Mouse (Mus musculus) midbrain, embryonic 13.5 days (tissue): Measurements from ENCODE around the gene Stac2. TPM values are rescaled to one million over a fixed set of nuclear protein-coding genes. Genes with fewer than 3 reads are reported as not detected.

Source experiments
- ATAC-seq: fragments of 200-750 bp; cut with Nextera tagmentation; 2 replicates; pipeline ENCODE4 v1.8.0; 2017; ENCODE audit warnings: mild to moderate bottlenecking, moderate TSS enrichment, moderate library complexity
- H3K27ac ChIP-seq: fragments of 300-500 bp; sonication (generic); 2 replicates; pipeline ENCODE4 v1.5.1; 2015; ENCODE audit warnings: inconsistent platforms, mild to moderate bottlenecking, moderate library complexity
- H3K27me3 ChIP-seq: fragments of 300-500 bp; sonication (generic); 2 replicates; pipeline ENCODE4 v1.6.1; 2015; ENCODE audit warnings: mild to moderate bottlenecking, inconsistent platforms
- H3K36me3 ChIP-seq: fragments of 300-500 bp; sonication (generic); 2 replicates; pipeline ENCODE4 v1.6.1; 2015; ENCODE audit warnings: mild to moderate bottlenecking, inconsistent platforms
- H3K4me1 ChIP-seq: fragments of 300-500 bp; sonication (generic); replicated peaks from 2 replicates; pipeline ENCODE4 v1.6.1; 2015; ENCODE audit warnings: inconsistent platforms
- H3K4me2 ChIP-seq: fragments of 300-500 bp; sonication (generic); replicated peaks from 2 replicates; pipeline ENCODE4 v1.6.1; 2015; ENCODE audit warnings: moderate library complexity, mild to moderate bottlenecking, inconsistent platforms
- H3K4me3 ChIP-seq: fragments of 300-500 bp; sonication (generic); replicated peaks from 2 replicates; pipeline ENCODE4 v1.5.1; 2015; ENCODE audit warnings: mild to moderate bottlenecking, inconsistent platforms
- H3K9ac ChIP-seq: fragments of 300-500 bp; sonication (generic); replicated peaks from 2 replicates; pipeline ENCODE4 v1.6.1; 2015; ENCODE audit warnings: mild to moderate bottlenecking, inconsistent platforms
- H3K9me3 ChIP-seq: fragments of 300-500 bp; sonication (generic); 2 replicates; pipeline ENCODE4 v1.6.1; 2016; ENCODE audit warnings: mild to moderate bottlenecking, inconsistent platforms
- WGBS: fragments of 180-500 bp; shearing (Covaris S2); methylation state at CpG from one replicate; pipeline ENCODE4 v1.1.7; 2015; 5-methylcytosine and 5-hydroxymethylcytosine counted together
- polyA plus RNA-seq: library from polyadenylated mRNA; unstranded; fragments of >200 nt; fragmentation: Nextera tagmentation; extraction: Ambion mirVana; gene quantifications from 2 replicates; pipeline ENCODE4 v1.2.1, GENCODE M21; 2015

Gene Stac2
- polyA plus RNA-seq, 1 experiment from 2014 or later, result 1.7 TPM

DNA sequence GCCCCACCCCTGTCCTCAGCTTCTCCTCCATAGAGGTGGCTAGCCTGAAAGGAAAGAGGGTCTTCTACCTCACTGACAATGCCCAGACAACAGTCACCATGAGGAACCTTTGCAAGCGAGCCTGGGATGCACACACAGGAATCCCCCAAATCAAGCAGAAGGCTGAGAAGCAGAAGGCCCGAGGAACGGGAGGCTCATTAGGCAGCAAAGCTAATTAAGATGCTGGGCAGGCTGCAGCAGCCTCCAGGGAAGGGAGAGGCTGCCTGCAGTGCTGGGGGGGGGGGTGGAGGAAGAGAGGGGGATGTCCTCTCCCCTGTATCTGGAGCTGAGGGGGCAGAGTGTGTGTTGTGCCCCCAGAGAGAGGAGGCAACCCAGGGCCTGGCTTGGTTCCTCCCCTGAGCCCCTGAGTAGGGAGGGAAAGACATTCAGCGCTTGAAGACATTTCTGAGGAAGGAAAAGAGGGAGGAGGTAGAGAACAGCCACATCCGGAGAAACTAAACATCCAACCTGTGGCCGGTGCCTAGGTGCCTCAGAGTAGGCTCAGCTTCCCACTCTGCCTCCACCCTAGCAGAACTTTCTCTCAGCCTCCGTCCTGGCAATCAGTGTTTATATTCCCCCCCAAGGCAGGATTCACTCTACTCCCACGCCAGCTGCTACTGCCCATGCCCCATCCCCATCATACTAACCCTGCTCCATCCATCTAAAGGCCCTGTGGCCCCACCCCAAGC lies 33.2 kb downstream of the Stac2 start:
- Histone ChIP-seq H3K27ac (peak overlapping the region; percentile 87), H3K27me3 (no peaks in the 10 kb centered on the region), H3K4me3 (peak overlapping the region; percentile 83), H3K4me2 (peak overlapping the region; percentile 86), H3K4me1 (peaks cover 50% of the 10 kb centered on the region), H3K36me3 (peaks cover 33% of the 10 kb centered on the region), H3K9me3 (no peaks in the 10 kb centered on the region), H3K9ac (peak overlapping the region; percentile 94)
- 27% methylated on average over 8 of the region's 8 CpGs for WGBS
- 0 out of 2 replicates have a peak, but pooled peaks have one; percentile 5 for ATAC-seq

GRCm38 (mm10) chr11:98018858-98019641 lies 34.2 kb downstream of the Stac2 start:
- Histone ChIP-seq H3K27ac (peak overlapping the region; percentile 87), H3K4me2 (peak overlapping the region; percentile 86), H3K4me1 (peaks cover 50% of the 10 kb centered on the region), H3K9ac (peak overlapping the region; percentile 94), H3K36me3 (peaks cover 43% of the 10 kb centered on the region), H3K9me3 (no peaks in the 10 kb centered on the region), H3K4me3 (peak overlapping the region; percentile 83), H3K27me3 (no peaks in the 10 kb centered on the region)
- no peak for ATAC-seq
- WGBS, result 21% methylated on average over 10 of the region's 10 CpGs

- ATAC-seq, result no peak
- no peak overlapping the region for H3K4me2 ChIP-seq
- H3K9ac ChIP-seq, result peak overlapping the region; percentile 17; the same call in 1 of the 2 replicates
- H3K4me1 ChIP-seq, result peaks cover 45% of the 10 kb centered on the region
- H3K4me3 ChIP-seq, result no peak overlapping the region
- H3K27ac ChIP-seq, result peak overlapping the region; percentile 87; the same call in 1 of the 2 replicates
- peaks cover 50% of the 10 kb centered on the region for H3K36me3 ChIP-seq
- 66% methylated on average over 6 of the region's 6 CpGs for WGBS
- H3K27me3 ChIP-seq, result no peaks in the 10 kb centered on the region
- H3K9me3 ChIP-seq, result no peaks in the 10 kb centered on the region
Measured at GRCm38 (mm10) chr11:98018222-98018621, 35.0 kb downstream of the Stac2 start.

- no peaks in the 10 kb centered on the region for H3K9me3 ChIP-seq
- H3K4me1 ChIP-seq, result peaks cover 43% of the 10 kb centered on the region
- no peak overlapping the region for H3K4me3 ChIP-seq
- no peak overlapping the region for H3K4me2 ChIP-seq
- no peak overlapping the region for H3K27ac ChIP-seq
- H3K9ac ChIP-seq, result no peak overlapping the region
- 79% methylated on average over 4 of the region's 4 CpGs for WGBS
- peaks cover 63% of the 10 kb centered on the region for H3K36me3 ChIP-seq
- no peaks in the 10 kb centered on the region for H3K27me3 ChIP-seq
- no peak for ATAC-seq
Measured at GRCm38 (mm10) chr11:98016824-98017223, 36.4 kb downstream of the Stac2 start.

- no peak overlapping the region for H3K4me2 ChIP-seq
- no peak overlapping the region for H3K27ac ChIP-seq
- no peaks in the 10 kb centered on the region for H3K27me3 ChIP-seq
- peaks cover 69% of the 10 kb centered on the region for H3K36me3 ChIP-seq
- no peaks in the 10 kb centered on the region for H3K9me3 ChIP-seq
- no peak overlapping the region for H3K4me3 ChIP-seq
- 94% methylated on average over 5 of the region's 5 CpGs for WGBS
- H3K4me1 ChIP-seq, result peaks cover 37% of the 10 kb centered on the region
- no peak overlapping the region for H3K9ac ChIP-seq
- no peak for ATAC-seq
Measured at GRCm38 (mm10) chr11:98016177-98016576, 37.1 kb downstream of the Stac2 start.

- WGBS, result 85% methylated on average over 10 of the region's 10 CpGs
Measured at GRCm38 (mm10) chr11:98012831-98013230, 40.4 kb downstream of the Stac2 start.

DNA sequence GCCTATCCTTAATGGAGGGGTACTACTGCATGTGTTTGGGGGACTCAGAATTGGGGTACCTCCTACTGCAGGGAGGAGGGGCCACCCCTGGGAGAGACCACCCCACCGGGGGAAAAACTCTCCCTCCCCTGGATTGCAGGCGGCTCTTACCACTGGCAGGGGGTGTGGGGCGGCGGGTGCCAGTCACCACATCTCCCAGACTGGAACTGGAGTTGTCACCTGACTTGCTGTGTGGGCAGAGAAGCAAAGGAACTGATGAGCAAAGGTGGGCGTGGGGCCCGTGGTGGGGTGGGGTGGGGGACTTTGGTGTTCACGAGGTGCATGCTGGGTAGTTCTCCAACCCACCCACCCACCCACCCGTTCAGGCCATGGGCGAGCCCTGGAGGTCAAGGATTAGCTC lies 41.5 kb downstream of the Stac2 start:
- peaks cover 97% of the 10 kb centered on the region for H3K36me3 ChIP-seq
- ATAC-seq, result no peak

More at GRCm38 (mm10) chr11:98012831-98013230, 40.4 kb downstream of the Stac2 start:
- no peaks in the 10 kb centered on the region for H3K27me3 ChIP-seq
- H3K4me1 ChIP-seq, result peaks cover 4% of the 10 kb centered on the region; the same call in 1 of the 2 replicates
- peaks cover 97% of the 10 kb centered on the region for H3K36me3 ChIP-seq
- H3K27ac ChIP-seq, result no peak overlapping the region
- no peaks in the 10 kb centered on the region for H3K9me3 ChIP-seq
- no peak for ATAC-seq
- H3K4me3 ChIP-seq, result no peak overlapping the region
- no peak overlapping the region for H3K9ac ChIP-seq
- no peak overlapping the region for H3K4me2 ChIP-seq

GRCm38 (mm10) chr11:98008087-98008486 lies 45.2 kb downstream of the Stac2 start:
- Histone ChIP-seq H3K9ac (no peak overlapping the region), H3K36me3 (peaks cover 96% of the 10 kb centered on the region), H3K27ac (no peak overlapping the region), H3K27me3 (0 out of 2 replicates have a peak, but pooled peaks cover 4% of the 10 kb centered on the region), H3K9me3 (no peaks in the 10 kb centered on the region), H3K4me1 (peaks cover 12% of the 10 kb centered on the region), H3K4me3 (no peak overlapping the region), H3K4me2 (no peak overlapping the region)
- WGBS, result 87% methylated on average over 11 of the region's 11 CpGs
- ATAC-seq, result no peak

More for the DNA sequence above, 41.5 kb downstream of the Stac2 start:
- no peak overlapping the region for H3K4me2 ChIP-seq
- 0 out of 2 replicates have a peak, but pooled peaks cover 3% of the 10 kb centered on the region for H3K4me1 ChIP-seq
- 70% methylated on average over 9 of the region's 9 CpGs for WGBS
- no peaks in the 10 kb centered on the region for H3K27me3 ChIP-seq
- no peaks in the 10 kb centered on the region for H3K9me3 ChIP-seq
- H3K27ac ChIP-seq, result no peak overlapping the region
- no peak overlapping the region for H3K4me3 ChIP-seq
- H3K9ac ChIP-seq, result no peak overlapping the region

- ATAC-seq, result no peak
- no peak overlapping the region for H3K4me3 ChIP-seq
- H3K4me1 ChIP-seq, result peaks cover 26% of the 10 kb centered on the region
- H3K27ac ChIP-seq, result no peak overlapping the region
- H3K9me3 ChIP-seq, result no peaks in the 10 kb centered on the region
- no peak overlapping the region for H3K4me2 ChIP-seq
- no peak overlapping the region for H3K9ac ChIP-seq
- 88% methylated on average over 10 of the region's 10 CpGs for WGBS
- H3K36me3 ChIP-seq, result peaks cover 79% of the 10 kb centered on the region
- H3K27me3 ChIP-seq, result peaks cover 10% of the 10 kb centered on the region; the same call in 1 of the 2 replicates
Measured at GRCm38 (mm10) chr11:98005686-98006085, 47.6 kb downstream of the Stac2 start.

DNA sequence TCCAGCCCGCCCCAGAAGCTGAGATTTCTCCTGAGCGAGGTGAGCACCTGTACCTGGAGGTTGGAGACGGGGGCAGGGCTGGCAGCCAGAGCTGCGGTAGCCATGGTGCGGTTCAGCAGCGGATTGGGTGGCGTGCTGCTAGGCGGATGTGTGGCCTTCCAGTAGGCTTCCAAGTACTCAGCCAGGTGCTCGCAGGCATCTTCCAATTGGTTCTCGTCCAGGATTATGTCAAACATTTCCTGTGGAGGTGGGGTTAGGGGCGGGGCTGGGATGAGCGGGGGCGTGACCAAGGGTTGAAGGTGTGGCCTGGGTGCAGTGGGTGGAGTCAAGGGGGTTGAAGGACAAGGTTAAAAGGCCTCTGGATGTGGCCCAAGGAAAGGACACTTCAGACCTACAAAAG lies 48.2 kb downstream of the Stac2 start:
- no peak overlapping the region for H3K27ac ChIP-seq
- WGBS, result 55% methylated on average over 13 of the region's 13 CpGs
- no peak for ATAC-seq
- no peak overlapping the region for H3K4me3 ChIP-seq
- H3K4me1 ChIP-seq, result peaks cover 28% of the 10 kb centered on the region
- no peaks in the 10 kb centered on the region for H3K9me3 ChIP-seq
- no peak overlapping the region for H3K4me2 ChIP-seq
- peaks cover 10% of the 10 kb centered on the region; the same call in 1 of the 2 replicates for H3K27me3 ChIP-seq
- no peak overlapping the region for H3K9ac ChIP-seq
- H3K36me3 ChIP-seq, result peaks cover 72% of the 10 kb centered on the region

DNA sequence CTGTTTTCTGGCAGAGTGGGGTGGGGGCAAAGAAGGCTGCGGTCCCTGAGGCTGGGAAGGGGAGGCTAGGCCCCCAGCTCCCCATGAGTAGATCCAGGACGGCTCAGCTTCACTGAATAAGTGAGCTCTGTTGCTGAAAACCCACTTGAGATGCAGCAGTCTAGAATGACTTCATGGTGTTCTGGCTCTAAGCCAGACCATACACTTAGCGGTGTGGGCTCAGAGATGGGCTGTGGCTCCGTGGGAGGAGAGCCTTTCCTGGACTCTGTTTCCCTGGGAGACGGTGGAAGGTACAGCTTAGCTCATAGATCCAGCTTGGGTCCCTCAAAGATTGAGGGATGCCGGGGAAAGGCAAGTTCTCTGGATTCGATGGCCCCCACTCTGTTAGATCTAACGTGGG lies 49.1 kb downstream of the Stac2 start:
- H3K9me3 ChIP-seq, result no peaks in the 10 kb centered on the region
- H3K4me3 ChIP-seq, result no peak overlapping the region
- WGBS, result 73% methylated on average over 8 of the region's 8 CpGs
- no peak overlapping the region for H3K4me2 ChIP-seq
- H3K27me3 ChIP-seq, result peaks cover 10% of the 10 kb centered on the region; the same call in 1 of the 2 replicates
- ATAC-seq, result no peak
- H3K9ac ChIP-seq, result no peak overlapping the region
- H3K27ac ChIP-seq, result no peak overlapping the region; the same call in 1 of the 2 replicates
- peaks cover 28% of the 10 kb centered on the region for H3K4me1 ChIP-seq
- H3K36me3 ChIP-seq, result peaks cover 63% of the 10 kb centered on the region

DNA sequence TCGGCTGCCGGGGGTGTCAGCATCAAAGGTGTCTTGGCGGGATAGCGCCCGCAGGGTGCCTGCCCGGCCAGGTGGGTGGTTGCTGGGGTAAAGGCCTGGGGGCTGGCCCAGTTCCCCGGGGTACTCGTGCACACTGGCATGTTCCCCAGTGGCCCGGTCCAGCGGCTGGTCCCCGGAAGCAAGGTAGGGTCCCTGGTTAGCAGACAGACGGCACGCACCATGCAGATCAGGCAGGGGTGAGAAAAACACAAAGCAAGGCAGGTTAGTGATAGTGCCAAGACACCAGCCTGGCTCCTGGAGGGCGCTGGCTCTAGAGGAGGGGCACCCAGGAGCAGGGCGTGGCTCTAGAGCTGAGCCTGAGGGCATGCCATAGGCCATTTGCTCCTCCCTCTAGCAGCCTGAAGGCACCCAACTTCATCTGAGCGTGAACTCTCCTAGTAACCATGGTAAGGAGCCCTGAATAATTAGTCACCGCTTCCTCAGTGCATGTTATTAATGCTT lies 50.0 kb downstream of the Stac2 start:
- ATAC-seq, result peak; percentile 31; the same call in 1 of the 2 replicates
- H3K36me3 ChIP-seq, result peaks cover 54% of the 10 kb centered on the region
- no peak overlapping the region for H3K27ac ChIP-seq
- no peaks in the 10 kb centered on the region for H3K9me3 ChIP-seq
- no peak overlapping the region for H3K4me3 ChIP-seq
- WGBS, result 38% methylated on average over 17 of the region's 17 CpGs
- peaks cover 28% of the 10 kb centered on the region for H3K4me1 ChIP-seq
- H3K27me3 ChIP-seq, result peaks cover 10% of the 10 kb centered on the region; the same call in 1 of the 2 replicates
- H3K9ac ChIP-seq, result 0 out of 2 replicates have a peak overlapping the region, but pooled peaks have one; percentile 19
- H3K4me2 ChIP-seq, result 0 out of 2 replicates have a peak overlapping the region, but pooled peaks have one; percentile 19
